Mouse (Mus musculus) MEL (cell line): Measurements from ENCODE around the gene Cldn10. TPM values are rescaled to one million over a fixed set of nuclear protein-coding genes. Genes with fewer than 3 reads are reported as not detected.
A peak's percentile ranks its signal among the peaks of the same experiment; 100 is the strongest.
"Not testable (repeated sequence)": the region's sequence is repeated elsewhere in the genome, so short reads cannot be mapped to it uniquely, and the experiment has no call there.

Experiments
- DNase-seq: peaks from one replicate; pipeline ENCODE4 v3.0.0; 2011; ENCODE audit warnings: low read depth, low spot score
- H3K27ac ChIP-seq: 2 replicates; pipeline ENCODE4 v1.5.1; 2012; ENCODE audit warnings: low read depth, mild to moderate bottlenecking, control low read depth, low read length, moderate library complexity; ENCODE audit not compliant: control insufficient read depth
- H3K27me3 ChIP-seq, 2 experiments: fragments of 150-350 bp in 1 of 2; sonication (generic) in 1 of 2; 2 replicates each; pipeline ENCODE4 v1.6.1; 2012; ENCODE audit warnings: low read length in 2 of 2, mild to moderate bottlenecking in 2 of 2, improper control_type of control experiment in 1 of 2, moderate library complexity in 1 of 2; ENCODE audit not compliant: insufficient read depth in 2 of 2, control insufficient read depth in 1 of 2
- H3K36me3 ChIP-seq, 2 experiments: 2 replicates each; pipeline ENCODE4 v1.6.1; 2012 to 2014; ENCODE audit warnings: low read length in 2 of 2, improper control_type of control experiment in 1 of 2, inconsistent platforms in 1 of 2, mild to moderate bottlenecking in 1 of 2; ENCODE audit not compliant: insufficient read depth in 2 of 2, control insufficient read depth in 1 of 2
- H3K4me1 ChIP-seq, 2 experiments: fragments of 150-350 bp in 1 of 2; sonication (generic) in 1 of 2; 2 replicates each; pipeline ENCODE4 v1.6.1; 2012; ENCODE audit warnings: low read length in 2 of 2, improper control_type of control experiment in 1 of 2, mild to moderate bottlenecking in 1 of 2; ENCODE audit not compliant: insufficient read depth in 2 of 2, control insufficient read depth in 1 of 2
- H3K4me3 ChIP-seq, 2 experiments: fragments of 150-350 bp in 1 of 2; sonication (generic) in 1 of 2; 2 replicates each; pipeline ENCODE4 v1.5.1; 2012; ENCODE audit warnings: low read depth in 2 of 2, low read length in 2 of 2, mild to moderate bottlenecking in 2 of 2, moderate library complexity in 2 of 2, control low read depth in 1 of 2, improper control_type of control experiment in 1 of 2; ENCODE audit not compliant: control insufficient read depth in 1 of 2, insufficient read depth in 1 of 2
- H3K79me2 ChIP-seq: 2 replicates; pipeline ENCODE4 v1.6.1; 2012; ENCODE audit warnings: mild to moderate bottlenecking, low read length, moderate library complexity; ENCODE audit not compliant: control insufficient read depth, poor library complexity, insufficient read depth
- H3K9ac ChIP-seq: 2 replicates; pipeline ENCODE4 v1.6.1; 2012; ENCODE audit warnings: low read depth, mild to moderate bottlenecking, control low read depth, low read length, moderate library complexity; ENCODE audit not compliant: control insufficient read depth, poor library complexity, severe bottlenecking
- H3K9me3 ChIP-seq: fragments of 150-350 bp; sonication (generic); replicated peaks from 2 replicates; pipeline ENCODE4 v1.6.1; 2012; ENCODE audit warnings: mild to moderate bottlenecking, low read length, improper control_type of control experiment, moderate library complexity; ENCODE audit not compliant: insufficient read depth
- BHLHE40 ChIP-seq: IDR thresholded peaks from 2 replicates; pipeline ENCODE4 v1.6.1; 2012; ENCODE audit warnings: low read depth, mild to moderate bottlenecking, inconsistent platforms, low read length, improper control_type of control experiment, borderline replicate concordance
- CHD2 ChIP-seq: IDR thresholded peaks from 2 replicates; pipeline ENCODE4 v1.6.1; 2011; ENCODE audit warnings: low read length, improper control_type of control experiment
- CTCF ChIP-seq, 3 experiments: IDR thresholded peaks in 2 of 3; conservative IDR thresholded peaks in 1 of 3; 2 replicates each; pipeline ENCODE4 v1.5.1; 2011 to 2012; ENCODE audit warnings: low read length in 3 of 3, low read depth in 2 of 3, mild to moderate bottlenecking in 2 of 3, improper control_type of control experiment in 1 of 3, inconsistent platforms in 1 of 3, mixed read lengths in 1 of 3, moderate library complexity in 1 of 3; ENCODE audit not compliant: control insufficient read depth in 1 of 3, insufficient read depth in 1 of 3, poor library complexity in 1 of 3, severe bottlenecking in 1 of 3
- E2F4 ChIP-seq: IDR thresholded peaks from 2 replicates; pipeline ENCODE4 v1.6.1; 2011; ENCODE audit warnings: low read depth, low read length, improper control_type of control experiment, borderline replicate concordance
- ELF1 ChIP-seq: IDR thresholded peaks from 2 replicates; pipeline ENCODE4 v1.6.1; 2014; ENCODE audit warnings: low read depth, mild to moderate bottlenecking, inconsistent platforms, low read length, improper control_type of control experiment, moderate library complexity
- EP300 ChIP-seq, 2 experiments: IDR thresholded peaks; 2 replicates each; pipeline ENCODE4 v1.6.1; 2011; ENCODE audit warnings: improper control_type of control experiment in 2 of 2, low read length in 2 of 2, low read depth in 1 of 2, mild to moderate bottlenecking in 1 of 2
- ETS1 ChIP-seq: IDR thresholded peaks from 2 replicates; pipeline ENCODE4 v1.6.1; 2012; ENCODE audit warnings: low read depth, mild to moderate bottlenecking, inconsistent platforms, low read length, improper control_type of control experiment, moderate library complexity
- GABPA ChIP-seq: IDR thresholded peaks from 2 replicates; pipeline ENCODE4 v1.6.1; 2012; ENCODE audit warnings: low read depth, mild to moderate bottlenecking, inconsistent platforms, low read length, improper control_type of control experiment, moderate library complexity
- GATA1 ChIP-seq: IDR thresholded peaks from 2 replicates; pipeline ENCODE4 v1.6.1; 2011; ENCODE audit warnings: low read depth, low read length, improper control_type of control experiment
- HCFC1 ChIP-seq: IDR thresholded peaks from 2 replicates; pipeline ENCODE4 v1.6.1; 2012; ENCODE audit warnings: low read depth, mild to moderate bottlenecking, inconsistent platforms, low read length, improper control_type of control experiment, moderate library complexity
- JUND ChIP-seq: IDR thresholded peaks from 2 replicates; pipeline ENCODE4 v1.6.1; 2011; ENCODE audit warnings: low read depth, mild to moderate bottlenecking, improper control_type of control experiment, low read length
- KAT2A ChIP-seq: conservative IDR thresholded peaks from 2 replicates; pipeline ENCODE4 v1.6.1; 2012; ENCODE audit warnings: low read depth, low read length, improper control_type of control experiment, inconsistent platforms
- MAFK ChIP-seq: IDR thresholded peaks from 2 replicates; pipeline ENCODE4 v1.6.1; 2011; ENCODE audit warnings: low read depth, mild to moderate bottlenecking, low read length, improper control_type of control experiment, borderline replicate concordance
- MAX ChIP-seq: IDR thresholded peaks from 2 replicates; pipeline ENCODE4 v1.6.1; 2011; ENCODE audit warnings: low read length, improper control_type of control experiment
- MXI1 ChIP-seq: IDR thresholded peaks from 2 replicates; pipeline ENCODE4 v1.6.1; 2011; ENCODE audit warnings: mild to moderate bottlenecking, low read depth, low read length, improper control_type of control experiment
- POLR2A ChIP-seq, 2 experiments: IDR thresholded peaks; 2 replicates each; pipeline ENCODE4 v1.6.1; 2011 to 2012; ENCODE audit warnings: low read length in 2 of 2, mild to moderate bottlenecking in 2 of 2, control low read depth in 1 of 2, improper control_type of control experiment in 1 of 2, low read depth in 1 of 2, moderate library complexity in 1 of 2; ENCODE audit not compliant: control insufficient read depth in 1 of 2, insufficient read depth in 1 of 2, poor library complexity in 1 of 2
- POLR2AphosphoS5 ChIP-seq: IDR thresholded peaks from 2 replicates; pipeline ENCODE4 v1.6.1; 2012; ENCODE audit warnings: low read depth, borderline replicate concordance, mild to moderate bottlenecking, inconsistent platforms, low read length, moderate library complexity, mixed read lengths
- RAD21 ChIP-seq: IDR thresholded peaks from 2 replicates; pipeline ENCODE4 v1.6.1; 2011; ENCODE audit warnings: mild to moderate bottlenecking, low read depth, low read length, improper control_type of control experiment
- SMC3 ChIP-seq: IDR thresholded peaks from 2 replicates; pipeline ENCODE4 v1.6.1; 2011; ENCODE audit warnings: low read depth, low read length, improper control_type of control experiment
- TBP ChIP-seq: IDR thresholded peaks from 2 replicates; pipeline ENCODE4 v1.8.0; 2011; ENCODE audit warnings: low read depth, low read length, improper control_type of control experiment
- TCF12 ChIP-seq: IDR thresholded peaks from 2 replicates; pipeline ENCODE4 v1.6.1; 2014; ENCODE audit warnings: low read depth, mild to moderate bottlenecking, inconsistent platforms, low read length, improper control_type of control experiment, moderate library complexity
- USF1 ChIP-seq: IDR thresholded peaks from 2 replicates; pipeline ENCODE4 v1.6.1; 2014; ENCODE audit warnings: low read depth, mild to moderate bottlenecking, inconsistent platforms, low read length, improper control_type of control experiment, moderate library complexity
- USF2 ChIP-seq, 2 experiments: IDR thresholded peaks; 2 replicates each; pipeline ENCODE4 v1.6.1; 2011 to 2012; ENCODE audit warnings: improper control_type of control experiment in 2 of 2, low read length in 2 of 2, borderline replicate concordance in 1 of 2, inconsistent platforms in 1 of 2, low read depth in 1 of 2, mild to moderate bottlenecking in 1 of 2; ENCODE audit not compliant: insufficient read depth in 1 of 2
- ZMIZ1 ChIP-seq: IDR thresholded peaks from 2 replicates; pipeline ENCODE4 v1.6.1; 2012; ENCODE audit warnings: low read depth, mild to moderate bottlenecking, inconsistent platforms, low read length, improper control_type of control experiment, moderate library complexity
- ZNF384 ChIP-seq: IDR thresholded peaks from 2 replicates; pipeline ENCODE4 v1.6.1; 2012; ENCODE audit warnings: low read depth, mild to moderate bottlenecking, inconsistent platforms, low read length, improper control_type of control experiment
- polyA plus RNA-seq, 2 experiments: library from polyadenylated mRNA; stranded (reverse) in 1 of 2; unstranded in 1 of 2; fragments of >175 nt in 1 of 2; fragments of >200 nt in 1 of 2; gene quantifications; 2 replicates each; pipeline versions ENCODE4 v1.2.1 to v1.2.4; 2012; ENCODE audit warnings: low replicate concordance in 2 of 2, low read depth in 1 of 2; ENCODE audit not compliant: insufficient read length in 2 of 2, insufficient read depth in 1 of 2, missing spikeins in 1 of 2
- total RNA-seq: library from RNA; depleted of rRNA; stranded (reverse); fragments of 300-350 nt; gene quantifications from 2 replicates; pipeline ENCODE4 v1.2.3, GENCODE M21; 2012

The Cldn10 gene
- total and polyA plus RNA-seq, 3 experiments: 0.17 TPM; not detected in 2

- no peak overlapping the region for H3K27ac ChIP-seq
- H3K4me1 ChIP-seq: peaks cover 3 to 14% of the 10 kb centered on the region in 2 experiments; a peak in 3 of 4 replicates
- peaks cover 0 to 3% of the 10 kb centered on the region in 2 experiments; a peak in 1 of 4 replicates for H3K36me3 ChIP-seq
- TF ChIP-seq GATA1 (no peak), TBP (no peak), POLR2AphosphoS5 (no peak), KAT2A (no peak), ETS1 (no peak), JUND (no peak), EP300 (IDR thresholded peaks at IDR 0.05; ENCODE audit: low read depth in 1 of 2, low read length in 2 of 2) (no peak), USF1 (0 out of 2 replicates have a peak, but pooled peaks have one; percentile 19), RAD21 (peak; percentile 33), ZMIZ1 (no peak), CTCF (IDR thresholded peaks at IDR 0.05 in 2 of 3, conservative IDR thresholded peaks at IDR 0.05 in 1 of 3; ENCODE audit: control insufficient read depth in 1 of 3, insufficient read depth in 1 of 3, low read depth in 2 of 3, low read length in 3 of 3, poor library complexity in 1 of 3, severe bottlenecking in 1 of 3) (peak; percentile 55 to 61 (median 60)), CHD2 (no peak), ZNF384 (no peak), MAFK (no peak), MXI1 (no peak), TCF12 (no peak), SMC3 (peak; percentile 63)
- H3K4me3 ChIP-seq: no peak overlapping the region
- H3K9ac ChIP-seq: no peak overlapping the region
- H3K79me2 ChIP-seq: no peaks in the 10 kb centered on the region
- H3K9me3 ChIP-seq: no peaks in the 10 kb centered on the region
- peak; percentile 52 for DNase-seq
- no peaks in the 10 kb centered on the region for H3K27me3 ChIP-seq
These were observed 16.6 kb downstream of the Cldn10 start for GRCm38 (mm10) chr14:118804351-118804750.

GRCm38 (mm10) chr14:118807653-118808052, 19.9 kb downstream of the Cldn10 start:
- H3K4me1 ChIP-seq: peaks cover 3 to 4% of the 10 kb centered on the region in 2 experiments; a peak in 1 of 4 replicates
- no peaks in the 10 kb centered on the region for H3K9me3 ChIP-seq
- no peaks in the 10 kb centered on the region for H3K79me2 ChIP-seq
- DNase-seq: no peak
- no peak overlapping the region for H3K27ac ChIP-seq
- H3K27me3 ChIP-seq: no peaks in the 10 kb centered on the region
- no peaks in the 10 kb centered on the region; a peak in 1 of 4 replicates for H3K36me3 ChIP-seq
- TF ChIP-seq MAX (no peak), GATA1 (no peak), POLR2A (IDR thresholded peaks at IDR 0.05; ENCODE audit: control insufficient read depth in 1 of 2, insufficient read depth in 1 of 2, low read depth in 1 of 2, low read length in 2 of 2, poor library complexity in 1 of 2) (no peak), ELF1 (no peak), ZMIZ1 (no peak), RAD21 (no peak), ZNF384 (no peak), MAFK (no peak), USF2 (IDR thresholded peaks at IDR 0.05; ENCODE audit: borderline replicate concordance in 1 of 2, insufficient read depth in 1 of 2, low read depth in 1 of 2, low read length in 2 of 2) (no peak), HCFC1 (no peak), E2F4 (no peak), EP300 (IDR thresholded peaks at IDR 0.05; ENCODE audit: low read depth in 1 of 2, low read length in 2 of 2) (no peak), BHLHE40 (no peak), SMC3 (no peak), GABPA (no peak)
- no peak overlapping the region for H3K9ac ChIP-seq
- H3K4me3 ChIP-seq: no peak overlapping the region

DNA sequence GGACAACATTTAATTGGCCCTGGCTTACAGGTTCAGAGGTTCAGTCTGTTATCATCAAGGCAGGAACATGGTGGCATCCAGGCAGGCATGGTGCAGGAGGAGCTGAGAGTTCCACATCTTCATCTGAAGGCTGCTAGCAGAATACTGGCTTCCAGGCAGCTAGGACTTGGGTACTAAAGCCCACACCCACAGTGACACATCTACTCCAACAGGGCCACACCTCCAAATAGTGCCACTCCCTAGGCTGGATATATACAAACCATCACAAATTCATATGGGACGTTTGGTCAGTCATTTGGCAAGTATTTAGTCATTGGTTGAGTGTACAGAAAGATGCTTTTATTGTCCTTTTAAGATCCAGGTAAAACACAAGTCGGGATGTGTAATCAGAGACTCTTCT, 20.5 kb downstream of the Cldn10 start:
- H3K27me3 ChIP-seq, H3K27ac ChIP-seq, DNase-seq, H3K9me3 ChIP-seq, H3K36me3 ChIP-seq, H3K4me3 ChIP-seq, H3K79me2 ChIP-seq, H3K4me1 ChIP-seq, H3K9ac ChIP-seq: not testable (repeated sequence)
